Mouse (Mus musculus): ENCODE measurements around the gene Ctcf. TPM values are rescaled to one million over a fixed set of nuclear protein-coding genes. Genes with fewer than 3 reads are reported as not detected.

Gene Ctcf
- total and polyA plus RNA-seq, 2 experiments from 2014 or later = 52.5 to 86.0 TPM

DNA sequence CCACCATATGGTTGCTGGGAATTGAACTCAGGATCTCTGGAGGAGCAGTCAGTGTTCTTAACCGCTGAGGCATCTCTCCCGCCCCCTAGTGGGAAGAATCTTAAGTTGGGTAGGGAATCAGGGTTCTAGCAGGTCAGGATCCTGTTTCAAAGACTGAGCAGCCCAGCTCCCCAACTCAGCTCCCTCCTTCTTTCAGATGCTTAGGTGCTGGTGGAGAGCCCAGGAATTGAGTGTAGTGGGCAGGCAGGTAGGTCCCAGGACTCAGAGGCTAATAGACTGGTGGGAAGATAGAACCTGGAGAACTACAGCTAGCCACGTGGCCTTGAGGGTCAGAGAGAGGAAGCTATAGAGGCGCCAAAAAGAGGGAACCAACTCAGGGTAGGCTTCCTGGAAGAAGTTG, 28.7 kb upstream of the Ctcf start:
- Histone ChIP-seq H3K4me1 (ENCODE audit: insufficient read depth) (peaks cover 10% of the 10 kb centered on the region; the same call in 1 of the 2 replicates), H3K27ac (ENCODE audit: low read depth, low read length) (no peak overlapping the region), H3K9ac (no peak overlapping the region), H3K4me3 (ENCODE audit: low read depth, low read length) (no peak overlapping the region), H3K9me3 (ENCODE audit: low read length) (no peaks in the 10 kb centered on the region), H3K4me2 (ENCODE audit: low read depth) (peak overlapping the region; percentile 67; the same call in 1 of the 2 replicates), H3K36me3 (ENCODE audit: insufficient read depth) (no peaks in the 10 kb centered on the region), H3K27me3 (ENCODE audit: insufficient read depth, low read length) (no peaks in the 10 kb centered on the region)
- TF ChIP-seq CTCF (IDR thresholded peaks at IDR 0.05; ENCODE audit: low read depth) = peak; percentile 51
- ATAC-seq (no peak), DNase-seq (peak; percentile 25)
- 34% methylated on average over 4 of the region's 4 CpGs for WGBS

DNA sequence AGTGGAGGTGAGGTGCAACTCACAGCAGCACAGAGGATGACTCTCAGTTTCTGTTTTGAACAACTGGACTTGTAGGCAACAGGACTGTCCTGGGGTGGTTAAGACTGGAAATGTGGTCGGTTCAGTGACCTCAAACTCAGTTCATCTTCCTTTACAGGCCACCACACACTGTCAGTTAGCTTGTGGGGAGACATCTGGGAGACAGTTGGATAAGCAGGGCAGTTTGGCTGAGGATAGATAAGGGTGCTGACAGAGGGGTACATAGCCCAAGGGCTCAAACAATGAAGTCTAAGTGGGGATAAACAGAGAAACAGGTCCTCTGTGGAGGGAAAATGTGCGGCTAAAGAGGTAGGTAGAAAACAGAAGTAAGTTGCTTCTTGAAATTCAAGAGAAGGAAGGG, 27.0 kb upstream of the Ctcf start:
- WGBS = 79% methylated on average over 2 of the region's 2 CpGs
- no peak for DNase-seq

DNA sequence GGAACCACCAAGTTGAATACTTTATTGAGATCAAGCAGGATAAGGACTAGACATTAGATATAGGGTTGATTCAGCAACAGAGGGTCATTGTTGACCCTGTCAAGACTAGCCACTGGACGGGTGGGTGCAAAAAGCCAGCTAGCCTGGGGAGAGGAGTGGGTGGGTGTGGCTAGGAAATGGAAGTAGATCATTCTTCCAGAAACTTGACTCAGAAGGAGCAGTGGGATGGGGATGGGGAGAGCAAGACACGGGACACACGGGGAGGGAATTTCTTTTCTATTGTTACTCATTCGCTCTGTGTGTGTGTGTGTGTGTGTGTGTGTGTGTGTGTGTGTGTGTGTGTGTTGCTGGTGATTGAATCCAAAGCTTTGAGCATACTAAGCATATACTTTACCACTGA, 26.6 kb upstream of the Ctcf start:
- no peaks in the 10 kb centered on the region for H3K9me3 ChIP-seq (ENCODE audit: low read length)
- no peaks in the 10 kb centered on the region for H3K27me3 ChIP-seq (ENCODE audit: insufficient read depth, low read length)
- DNase-seq = no peak
- H3K4me2 ChIP-seq (ENCODE audit: low read depth) = no peak overlapping the region
- H3K36me3 ChIP-seq (ENCODE audit: insufficient read depth) = peaks cover 3% of the 10 kb centered on the region; the same call in 1 of the 2 replicates
- H3K27ac ChIP-seq (ENCODE audit: low read depth, low read length) = no peak overlapping the region
- no peak overlapping the region for H3K9ac ChIP-seq
- no peak for ATAC-seq
- H3K4me3 ChIP-seq (ENCODE audit: low read depth, low read length) = no peak overlapping the region
- peaks cover 10% of the 10 kb centered on the region; the same call in 1 of the 2 replicates for H3K4me1 ChIP-seq (ENCODE audit: insufficient read depth)
- no peak for TF ChIP-seq CTCF (IDR thresholded peaks at IDR 0.05; ENCODE audit: low read depth)
- 77% methylated on average over 4 of the region's 4 CpGs for WGBS

More for the DNA sequence above, 27.0 kb upstream of the Ctcf start:
- no peak overlapping the region for H3K9ac ChIP-seq
- H3K36me3 ChIP-seq (ENCODE audit: insufficient read depth) = no peaks in the 10 kb centered on the region
- ATAC-seq = no peak
- no peak overlapping the region for H3K4me3 ChIP-seq (ENCODE audit: low read depth, low read length)
- H3K27me3 ChIP-seq (ENCODE audit: insufficient read depth, low read length) = no peaks in the 10 kb centered on the region
- no peaks in the 10 kb centered on the region for H3K9me3 ChIP-seq (ENCODE audit: low read length)
- H3K4me2 ChIP-seq (ENCODE audit: low read depth) = no peak overlapping the region
- peaks cover 10% of the 10 kb centered on the region; the same call in 1 of the 2 replicates for H3K4me1 ChIP-seq (ENCODE audit: insufficient read depth)
- H3K27ac ChIP-seq (ENCODE audit: low read depth, low read length) = no peak overlapping the region
- TF ChIP-seq CTCF (IDR thresholded peaks at IDR 0.05; ENCODE audit: low read depth) = no peak

DNA sequence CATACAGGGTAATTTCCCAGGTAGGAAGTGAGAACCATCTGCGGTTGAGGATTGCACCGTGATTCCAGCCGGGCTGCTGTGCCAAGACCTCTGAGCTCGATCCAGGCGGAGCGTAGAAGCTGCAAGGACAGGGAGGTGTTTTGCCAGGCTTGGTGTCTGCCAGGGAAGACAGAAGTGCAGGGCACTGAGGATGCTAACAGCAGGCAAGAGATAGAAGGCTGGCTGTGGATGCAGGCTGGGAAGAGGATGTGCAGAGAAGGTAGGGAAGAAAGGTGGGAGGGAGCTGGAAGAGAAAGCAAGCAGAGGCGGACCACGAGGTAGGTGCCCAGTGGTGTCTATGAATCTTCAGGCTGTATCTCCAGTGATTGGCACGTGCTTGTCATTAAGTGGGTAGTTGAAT, 24.5 kb upstream of the Ctcf start:
- H3K4me1 ChIP-seq (ENCODE audit: insufficient read depth) = peaks cover 9% of the 10 kb centered on the region; the same call in 1 of the 2 replicates
- no peak overlapping the region for H3K4me2 ChIP-seq (ENCODE audit: low read depth)
- DNase-seq = no peak
- 82% methylated on average over 9 of the region's 9 CpGs for WGBS
- H3K9ac ChIP-seq = no peak overlapping the region
- no peak overlapping the region for H3K27ac ChIP-seq (ENCODE audit: low read depth, low read length)
- no peak for TF ChIP-seq CTCF (IDR thresholded peaks at IDR 0.05; ENCODE audit: low read depth)
- ATAC-seq = no peak
- no peaks in the 10 kb centered on the region for H3K27me3 ChIP-seq (ENCODE audit: insufficient read depth, low read length)
- H3K4me3 ChIP-seq (ENCODE audit: low read depth, low read length) = no peak overlapping the region
- H3K36me3 ChIP-seq (ENCODE audit: insufficient read depth) = peaks cover 23% of the 10 kb centered on the region
- no peaks in the 10 kb centered on the region for H3K9me3 ChIP-seq (ENCODE audit: low read length)

DNA sequence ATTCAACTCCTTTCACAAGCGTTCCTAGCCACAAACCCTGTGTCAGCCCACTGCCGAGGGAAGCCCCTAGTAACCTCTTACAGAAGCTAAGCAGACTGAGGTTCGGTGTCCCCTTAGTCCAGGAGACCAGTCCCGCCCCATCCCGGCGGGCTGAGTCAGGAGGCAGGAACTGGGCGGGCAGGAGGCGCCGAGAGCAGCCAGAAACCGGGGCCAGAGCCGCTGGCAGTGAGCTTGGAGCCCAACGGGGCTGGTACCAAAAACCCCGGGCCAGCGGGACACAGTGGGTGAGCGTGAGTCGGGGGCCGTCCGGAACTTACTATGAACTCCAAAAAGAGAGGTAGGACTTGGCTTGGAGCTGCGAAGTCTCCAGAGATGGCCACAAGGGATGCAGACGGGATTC, 23.3 kb upstream of the Ctcf start:
- H3K9me3 ChIP-seq (ENCODE audit: low read length) = no peaks in the 10 kb centered on the region
- no peaks in the 10 kb centered on the region; the same call in 1 of the 2 replicates for H3K4me1 ChIP-seq (ENCODE audit: insufficient read depth)
- DNase-seq = peak; percentile 13
- no peak overlapping the region for H3K9ac ChIP-seq
- ATAC-seq = no peak
- H3K4me3 ChIP-seq (ENCODE audit: low read depth, low read length) = no peak overlapping the region
- peaks cover 35% of the 10 kb centered on the region for H3K36me3 ChIP-seq (ENCODE audit: insufficient read depth)
- 10% methylated on average over 20 of the region's 20 CpGs for WGBS
- H3K27ac ChIP-seq (ENCODE audit: low read depth, low read length) = no peak overlapping the region
- no peak for TF ChIP-seq CTCF (IDR thresholded peaks at IDR 0.05; ENCODE audit: low read depth)
- peak overlapping the region; percentile 66; the same call in 1 of the 2 replicates for H3K4me2 ChIP-seq (ENCODE audit: low read depth)
- H3K27me3 ChIP-seq (ENCODE audit: insufficient read depth, low read length) = no peaks in the 10 kb centered on the region

DNA sequence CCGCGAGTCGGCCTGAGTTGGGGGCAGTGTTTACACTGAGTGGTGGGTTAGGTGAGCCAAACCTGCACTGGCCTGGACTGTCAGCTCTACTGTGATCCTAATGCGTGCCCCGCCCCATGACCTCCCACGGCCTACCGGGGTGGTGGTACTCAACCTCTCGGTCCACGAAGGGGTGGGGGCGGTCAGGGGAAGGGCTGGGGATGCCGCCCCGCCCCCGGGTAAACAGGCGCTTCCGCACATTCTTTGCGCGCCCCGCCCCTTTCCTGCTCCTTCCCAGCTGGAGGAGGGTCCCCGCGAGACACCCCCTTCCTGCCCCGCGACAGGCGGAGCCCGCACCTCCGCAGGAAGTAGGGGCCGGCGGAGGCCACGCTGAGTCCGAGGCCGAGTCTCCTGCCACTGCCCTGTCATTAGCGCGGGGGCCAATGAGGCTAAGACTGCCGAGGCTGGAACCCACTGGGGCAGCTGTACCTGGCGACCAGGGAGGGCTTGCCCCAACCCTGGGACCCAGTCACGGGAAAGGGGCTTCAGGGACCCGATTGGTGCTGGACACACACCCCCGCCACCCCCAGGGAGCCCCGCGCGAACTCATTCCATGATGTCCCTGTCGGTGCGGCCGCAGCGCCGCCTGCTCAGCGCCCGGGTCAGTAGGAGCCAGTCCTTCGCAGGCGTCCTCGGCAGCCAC, 22.4 kb upstream of the Ctcf start:
- Histone ChIP-seq H3K4me1 (ENCODE audit: insufficient read depth) (no peaks in the 10 kb centered on the region; the same call in 1 of the 2 replicates), H3K9me3 (ENCODE audit: low read length) (no peaks in the 10 kb centered on the region), H3K36me3 (ENCODE audit: insufficient read depth) (peaks cover 45% of the 10 kb centered on the region), H3K9ac (peak overlapping the region; percentile 43), H3K4me3 (ENCODE audit: low read depth, low read length) (peak overlapping the region; percentile 36), H3K4me2 (ENCODE audit: low read depth) (peak overlapping the region; percentile 66), H3K27me3 (ENCODE audit: insufficient read depth, low read length) (no peaks in the 10 kb centered on the region), H3K27ac (ENCODE audit: low read depth, low read length) (no peak overlapping the region)
- DNase-seq = no peak
- peak; percentile 34; the same call in 1 of the 2 replicates for ATAC-seq
- no peak for TF ChIP-seq CTCF (IDR thresholded peaks at IDR 0.05; ENCODE audit: low read depth)
- WGBS = 4% methylated on average over 50 of the region's 50 CpGs

DNA sequence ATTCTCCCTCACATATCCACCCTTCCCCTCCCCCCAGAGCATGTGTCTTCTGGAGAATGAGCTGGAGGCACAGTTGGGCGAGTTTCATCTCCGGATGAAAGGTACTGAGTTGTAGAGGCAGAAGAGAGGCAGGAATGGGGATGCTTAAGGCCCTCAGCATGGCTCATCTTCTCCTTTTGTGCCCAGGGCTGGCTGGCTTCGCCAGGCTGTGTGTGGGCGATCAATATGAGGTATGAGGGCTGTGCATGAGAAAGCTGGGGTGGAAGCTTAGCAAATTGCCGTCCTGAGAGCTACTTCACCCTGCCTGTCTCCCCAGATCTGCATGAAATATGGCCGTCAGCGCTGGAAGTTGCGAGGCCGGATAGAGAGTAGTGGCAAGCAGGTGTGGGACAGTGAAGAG, 20.4 kb upstream of the Ctcf start:
- H3K4me3 ChIP-seq (ENCODE audit: low read depth, low read length) = no peak overlapping the region
- H3K9me3 ChIP-seq (ENCODE audit: low read length) = no peaks in the 10 kb centered on the region
- H3K27ac ChIP-seq (ENCODE audit: low read depth, low read length) = no peak overlapping the region
- DNase-seq (no peak), ATAC-seq (no peak)
- no peak overlapping the region for H3K4me2 ChIP-seq (ENCODE audit: low read depth)
- TF ChIP-seq CTCF (IDR thresholded peaks at IDR 0.05; ENCODE audit: low read depth) = no peak
- whole genome bisulfite sequencing = 90% methylated on average over 9 of the region's 9 CpGs
- H3K9ac ChIP-seq = no peak overlapping the region
- H3K36me3 ChIP-seq (ENCODE audit: insufficient read depth) = peaks cover 64% of the 10 kb centered on the region
- no peaks in the 10 kb centered on the region; the same call in 1 of the 2 replicates for H3K4me1 ChIP-seq (ENCODE audit: insufficient read depth)
- H3K27me3 ChIP-seq (ENCODE audit: insufficient read depth, low read length) = no peaks in the 10 kb centered on the region

Measured in forebrain, postnatal 0 days (tissue).